Mouse (Mus musculus) bone marrow macrophage, adult 2 months (primary cell): ENCODE data around the gene Olfr430.
"Not testable (repeated sequence)": the region's sequence is repeated elsewhere in the genome, so short reads cannot be mapped to it uniquely, and the experiment has no call there.

Experiments
- CTCF ChIP-seq: IDR thresholded peaks from 2 replicates; pipeline ENCODE4 v1.5.1; 2012; ENCODE audit warnings: low read depth, mild to moderate bottlenecking, low read length, moderate library complexity
- POLR2A ChIP-seq: IDR thresholded peaks from 2 replicates; pipeline ENCODE4 v1.6.1; 2012; ENCODE audit warnings: mild to moderate bottlenecking, low read depth, low read length, borderline replicate concordance

DNA sequence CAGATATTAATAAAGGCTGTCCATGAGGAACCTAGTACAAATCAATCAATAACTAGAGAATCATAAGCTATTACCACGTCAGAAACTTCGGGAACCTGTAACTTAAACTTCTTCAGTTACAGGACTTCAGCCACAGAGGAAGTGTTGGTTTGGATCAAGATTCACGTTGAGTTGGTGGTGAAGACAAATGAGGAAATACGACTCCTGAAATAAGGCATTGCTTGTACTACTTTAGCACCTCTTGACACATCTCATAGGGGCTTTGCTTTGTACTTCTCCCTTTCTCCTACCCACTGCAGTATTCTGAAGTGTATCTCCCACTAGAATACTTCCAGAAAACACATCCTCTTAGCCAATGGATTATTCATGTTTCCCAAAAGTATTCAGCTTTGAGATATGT lies 17.0 kb upstream of the Olfr430 start:
- TF ChIP-seq CTCF, POLR2A: not testable (repeated sequence)
